ENCODE assay signal across 11 mouse cellular contexts in genomic region chrX:12116128-12116527, GRCm38 (mm10). TPM values are rescaled to one million over a fixed set of nuclear protein-coding genes. Genes with fewer than 3 reads are reported as not detected.
DNase-seq lines count a peak whose midpoint lies in the region.
"Had no signal": no experiment of that assay in that cellular context is flagged by ENCODE, and none has a peak within 500 bp of the region (broad histone marks: within the 10 kb centered on the region; RNA-seq: fewer than 3 reads in every experiment).

No protein-coding gene starts in this region.

- DNase-seq in heart, adult 11 months = peak; percentile 94
- no peak for DNase-seq in heart, adult 8-10 months (ENCODE audit: low spot score)
- DNase-seq in thymus, postnatal 14 days = peak; percentile 9
- DNase-seq in thymus, postnatal 0 days (ENCODE audit: low spot score) = no peak
- peak; percentile 52 for DNase-seq in induced T-regulatory cell, adult 2 months (ENCODE audit: low read depth)
- DNase-seq in ovary, postnatal 36 days (ENCODE audit: low spot score) = no peak
- no peak for DNase-seq in left cerebral cortex, adult 11 months (ENCODE audit: low spot score)
- no peak for DNase-seq in cerebellum, adult 11-12 months
- DNase-seq: cerebellum, adult 9-11 months; forebrain, postnatal 0 days; liver had no signal

RNA-seq across cellular contexts. Expression of gene Bcor, which starts 44.0 kb away (rescaled TPM):
- 10 to 100 TPM; 18.7 to 23.4 (median 20.5) TPM for total RNA-seq in heart, adult 8-10 months (2022)
- 14.1 and 14.2 TPM in 2 replicates for polyA plus RNA-seq in thymus, postnatal 0 days (2015; fragmentation: Nextera tagmentation; extraction: Ambion mirVana)

Comparison
In these comparisons a context has a peak if more than half of its experiments do, and no peak if none do; other contexts are left out.
1. DNase-seq: peak in heart, adult 11 months (single experiment), thymus, postnatal 14 days (single experiment) and induced T-regulatory cell, adult 2 months (single experiment); none in heart, adult 8-10 months (single experiment), thymus, postnatal 0 days (single experiment), ovary, postnatal 36 days (single experiment), left cerebral cortex, adult 11 months (single experiment) and cerebellum, adult 11-12 months (single experiment).